Mouse (Mus musculus) intestine, embryonic 16.5 days (tissue): Measurements from ENCODE around the gene Hipk2. TPM values are rescaled to one million over a fixed set of nuclear protein-coding genes. Genes with fewer than 3 reads are reported as not detected.

Experiments used
- ATAC-seq: fragments of 200-750 bp; cut with Nextera tagmentation; 2 replicates; pipeline ENCODE4 v1.8.0; 2017; ENCODE audit warnings: moderate TSS enrichment, moderate library complexity
- H3K27ac ChIP-seq: fragments of 300-500 bp; sonication (generic); 2 replicates; pipeline ENCODE4 v1.5.1; 2014; ENCODE audit warnings: mild to moderate bottlenecking, low read length
- H3K27me3 ChIP-seq: fragments of 300-500 bp; sonication (generic); replicated peaks from 2 replicates; pipeline ENCODE4 v1.6.1; 2014; ENCODE audit warnings: low read length, control low read depth, mixed read lengths; ENCODE audit not compliant: control insufficient read depth, insufficient read depth
- H3K36me3 ChIP-seq: fragments of 300-500 bp; sonication (generic); 2 replicates; pipeline ENCODE4 v1.6.1; 2014; ENCODE audit warnings: low read length, control low read depth; ENCODE audit not compliant: control insufficient read depth, insufficient read depth
- H3K4me1 ChIP-seq: fragments of 300-500 bp; sonication (generic); 2 replicates; pipeline ENCODE4 v1.6.1; 2014; ENCODE audit warnings: low read length, control low read depth, mixed read lengths; ENCODE audit not compliant: control insufficient read depth, insufficient read depth
- H3K4me2 ChIP-seq: fragments of 300-500 bp; sonication (generic); 2 replicates; pipeline ENCODE4 v1.6.1; 2014; ENCODE audit warnings: low read depth, low read length, control low read depth
- H3K4me3 ChIP-seq: fragments of 300-500 bp; sonication (generic); 2 replicates; pipeline ENCODE4 v1.5.1; 2014; ENCODE audit warnings: mild to moderate bottlenecking, low read length
- H3K9ac ChIP-seq: fragments of 300-500 bp; sonication (generic); 2 replicates; pipeline ENCODE4 v1.6.1; 2014; ENCODE audit warnings: low read depth, low read length
- H3K9me3 ChIP-seq: fragments of 300-500 bp; sonication (generic); 2 replicates; pipeline ENCODE4 v1.6.1; 2016; ENCODE audit warnings: low read length, control low read depth; ENCODE audit not compliant: control insufficient read depth
- WGBS: fragments of 180-500 bp; shearing (Covaris S2); extraction: QIAGEN DNeasy Blood & Tissue Kit; methylation state at CpG from one replicate; pipeline ENCODE4 v1.1.7; 2014; 5-methylcytosine and 5-hydroxymethylcytosine counted together
- polyA plus RNA-seq: library from polyadenylated mRNA; unstranded; fragments of >200 nt; fragmentation: Nextera tagmentation; extraction: Ambion mirVana; gene quantifications from 2 replicates; pipeline ENCODE4 v1.2.1, GENCODE M21; 2015

Gene Hipk2
- polyA plus RNA-seq, 1 experiment from 2014 or later: 18.7 TPM

DNA sequence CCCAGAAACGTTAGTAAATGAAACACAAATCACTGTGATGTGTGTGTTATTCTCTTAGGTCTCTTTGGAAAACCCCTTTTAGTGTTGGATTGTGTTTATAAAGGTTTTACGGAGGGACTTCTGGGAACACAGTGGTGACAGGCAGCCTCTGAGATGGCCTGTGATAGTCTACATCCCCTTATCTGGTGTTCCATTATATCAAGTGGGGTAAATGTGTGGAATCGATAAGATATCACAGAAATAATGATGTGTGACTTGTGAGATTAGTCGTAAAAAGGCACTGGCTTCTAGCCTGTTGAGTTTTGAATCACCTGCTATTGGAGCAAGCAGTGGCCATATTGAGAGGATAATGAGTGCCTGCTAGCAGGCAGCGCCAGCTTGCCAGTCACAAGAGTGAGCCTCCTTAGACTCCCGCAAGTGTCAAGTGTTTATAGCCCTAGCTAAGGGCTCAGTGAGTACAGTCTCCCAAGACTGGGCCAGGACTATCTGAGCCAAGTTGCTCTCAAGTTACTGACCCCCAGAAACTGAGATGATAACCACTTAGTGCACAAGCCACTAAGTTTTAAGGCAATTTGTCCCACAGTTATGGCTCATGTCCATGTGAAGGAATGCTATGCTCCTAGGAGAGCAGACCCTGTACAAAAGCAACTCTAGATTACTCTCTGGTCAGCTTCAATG, 113.2 kb downstream of the Hipk2 start:
- peaks cover 20% of the 10 kb centered on the region for H3K4me1 ChIP-seq
- H3K27me3 ChIP-seq: no peaks in the 10 kb centered on the region
- peaks cover 4% of the 10 kb centered on the region; the same call in 1 of the 2 replicates for H3K36me3 ChIP-seq
- no peak overlapping the region for H3K27ac ChIP-seq
- no peak overlapping the region for H3K9ac ChIP-seq
- ATAC-seq: no peak
- H3K4me3 ChIP-seq: no peak overlapping the region
- H3K4me2 ChIP-seq: no peak overlapping the region
- 61% methylated on average over 6 of the region's 6 CpGs for WGBS
- no peaks in the 10 kb centered on the region for H3K9me3 ChIP-seq

DNA sequence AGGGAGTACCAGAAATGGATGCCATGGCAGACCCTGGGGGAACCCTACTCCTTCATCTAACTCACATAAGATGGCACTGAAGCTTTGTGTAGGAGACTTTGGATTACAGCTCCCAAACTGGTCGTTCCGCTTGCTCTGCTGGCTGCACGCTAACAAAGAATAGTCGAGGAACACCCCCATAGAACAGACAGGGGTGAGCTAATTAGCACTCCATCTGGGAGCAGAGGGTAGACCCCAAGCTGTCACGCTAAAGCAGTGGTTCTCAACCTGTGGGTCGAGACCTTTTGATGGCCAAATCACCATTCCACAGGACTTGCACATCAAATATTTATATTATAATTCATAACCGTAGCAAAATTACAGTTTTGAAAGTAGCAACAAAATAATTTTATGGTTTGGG, 114.0 kb downstream of the Hipk2 start:
- WGBS: 84% methylated on average over 7 of the region's 7 CpGs
- Histone ChIP-seq H3K4me3 (no peak overlapping the region), H3K36me3 (no peaks in the 10 kb centered on the region), H3K4me2 (no peak overlapping the region), H3K27ac (no peak overlapping the region), H3K9me3 (no peaks in the 10 kb centered on the region), H3K27me3 (no peaks in the 10 kb centered on the region), H3K9ac (no peak overlapping the region), H3K4me1 (peaks cover 20% of the 10 kb centered on the region)
- no peak for ATAC-seq

DNA sequence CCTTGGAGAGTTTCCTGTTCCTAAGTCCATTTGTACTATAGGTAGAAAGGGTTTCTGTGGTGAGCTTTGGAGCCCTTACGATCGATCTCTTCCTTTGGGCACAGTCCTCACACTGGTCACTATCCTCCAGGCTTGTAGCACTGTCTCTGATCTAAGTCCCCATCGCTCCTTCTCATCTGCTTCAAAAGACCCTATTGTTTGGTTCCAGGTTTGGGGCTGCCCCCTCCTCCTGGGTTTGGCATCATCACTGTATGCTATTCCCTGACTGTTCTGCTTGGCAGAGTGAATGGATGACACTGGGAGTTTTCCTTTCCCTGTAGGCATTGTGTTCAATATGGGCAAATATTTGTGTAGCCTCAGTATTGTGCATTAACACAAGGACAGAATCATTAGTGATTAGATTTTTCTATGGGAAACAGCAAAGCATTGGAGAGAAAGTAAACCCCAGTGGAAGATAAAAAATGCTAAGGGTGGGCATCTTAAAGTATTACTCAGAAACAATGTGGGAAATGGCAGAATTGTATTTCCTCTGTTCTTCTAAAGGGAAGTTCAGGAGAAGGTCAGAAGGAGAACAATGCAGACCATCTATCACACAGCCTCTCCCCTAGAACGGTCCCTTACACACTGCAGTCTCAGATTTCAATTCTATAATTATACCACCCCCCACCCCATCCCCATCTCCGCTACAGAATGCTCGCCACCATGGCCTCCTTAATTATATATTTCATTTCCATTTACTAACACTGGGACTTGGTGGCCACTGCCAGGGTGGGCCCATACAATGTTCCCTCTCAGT, 114.9 kb downstream of the Hipk2 start:
- H3K36me3 ChIP-seq: no peaks in the 10 kb centered on the region
- no peak overlapping the region for H3K27ac ChIP-seq
- no peak overlapping the region for H3K4me2 ChIP-seq
- H3K4me1 ChIP-seq: peaks cover 20% of the 10 kb centered on the region
- no peak overlapping the region for H3K9ac ChIP-seq
- WGBS: 64% methylated on average over 6 of the region's 6 CpGs
- ATAC-seq: no peak
- no peaks in the 10 kb centered on the region for H3K9me3 ChIP-seq
- H3K27me3 ChIP-seq: no peaks in the 10 kb centered on the region
- no peak overlapping the region for H3K4me3 ChIP-seq

DNA sequence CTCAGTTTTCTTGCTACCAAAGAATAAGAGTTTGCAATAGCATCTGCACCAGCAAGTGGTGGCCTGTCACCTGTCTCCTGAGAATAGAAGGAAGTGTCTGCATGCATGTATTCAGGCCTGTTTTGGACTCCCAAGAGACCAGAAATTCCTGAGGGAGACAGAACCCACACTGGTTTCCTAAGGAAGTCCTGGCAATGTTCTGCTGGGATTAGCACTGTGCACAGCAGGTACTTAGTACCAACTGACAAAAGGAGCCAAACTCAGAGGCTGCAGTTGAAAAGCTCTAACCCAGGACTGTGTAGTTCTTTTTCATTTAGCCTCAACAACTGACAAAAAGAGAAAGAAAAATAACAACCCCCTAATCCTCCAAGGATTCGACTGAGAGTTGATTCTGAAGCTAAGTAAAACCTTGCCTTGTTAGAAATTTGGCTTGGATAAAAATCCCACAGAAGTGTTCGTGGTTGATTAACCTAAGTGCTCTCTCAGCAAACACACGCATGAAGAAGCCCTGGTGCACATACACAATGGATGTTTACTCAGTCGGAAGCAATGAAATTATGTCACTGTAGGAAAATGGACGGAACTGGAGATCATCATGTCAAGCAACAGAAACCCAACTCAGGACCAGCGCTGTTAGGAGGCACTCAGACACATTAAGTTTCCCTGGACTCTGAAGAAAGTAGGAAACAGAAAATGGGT, 115.9 kb downstream of the Hipk2 start:
- WGBS: 53% methylated on average over 6 of the region's 6 CpGs
- H3K9me3 ChIP-seq: no peaks in the 10 kb centered on the region
- H3K4me1 ChIP-seq: peaks cover 20% of the 10 kb centered on the region
- H3K36me3 ChIP-seq: no peaks in the 10 kb centered on the region
- no peaks in the 10 kb centered on the region for H3K27me3 ChIP-seq
- H3K27ac ChIP-seq: no peak overlapping the region
- no peak overlapping the region for H3K4me2 ChIP-seq
- H3K4me3 ChIP-seq: no peak overlapping the region
- H3K9ac ChIP-seq: no peak overlapping the region
- ATAC-seq: no peak

DNA sequence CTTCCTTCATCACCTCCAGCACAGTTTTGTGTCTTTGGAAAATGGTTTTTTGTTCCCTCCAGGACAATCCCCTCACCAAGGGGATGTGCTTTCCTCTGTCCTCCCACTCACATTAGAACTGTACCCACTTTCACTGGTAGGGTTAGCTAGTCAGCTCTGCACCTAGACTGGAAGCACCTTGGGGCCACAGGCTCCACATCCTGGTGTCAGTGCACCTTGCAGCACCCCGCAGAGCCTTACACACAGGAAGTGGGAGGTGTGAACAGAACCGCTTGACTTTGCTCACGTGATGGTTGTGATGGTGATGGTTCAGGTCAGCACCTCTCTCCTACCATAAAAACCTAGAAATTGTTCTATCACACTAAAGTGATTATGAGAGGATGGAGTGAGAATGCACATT, 116.8 kb downstream of the Hipk2 start:
- Histone ChIP-seq H3K27me3 (no peaks in the 10 kb centered on the region), H3K4me1 (peaks cover 20% of the 10 kb centered on the region), H3K36me3 (no peaks in the 10 kb centered on the region), H3K9ac (no peak overlapping the region), H3K4me2 (no peak overlapping the region), H3K27ac (no peak overlapping the region), H3K9me3 (no peaks in the 10 kb centered on the region), H3K4me3 (no peak overlapping the region)
- 89% methylated on average over 3 of the region's 3 CpGs for WGBS
- ATAC-seq: no peak

DNA sequence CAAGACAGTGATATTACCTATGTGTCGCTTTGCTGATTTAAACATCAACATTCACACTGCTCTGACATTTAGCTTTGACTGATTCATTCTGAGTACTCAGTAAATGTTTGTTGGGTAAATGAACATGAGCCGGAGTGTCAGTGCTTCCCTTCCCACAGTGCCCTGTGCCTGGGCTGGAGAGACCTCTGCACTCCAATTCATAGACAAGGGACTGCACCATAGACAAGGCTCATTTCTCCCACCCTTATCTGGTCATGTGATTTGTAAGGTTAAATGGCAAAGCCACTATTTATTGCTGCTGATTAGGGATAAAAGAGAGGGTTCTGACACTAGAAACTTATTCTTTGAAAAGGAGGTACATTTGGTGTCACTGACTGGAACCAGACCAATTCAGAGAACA, 118.4 kb downstream of the Hipk2 start:
- 77% methylated on average over 2 of the region's 2 CpGs for WGBS
- H3K9ac ChIP-seq: no peak overlapping the region
- H3K9me3 ChIP-seq: no peaks in the 10 kb centered on the region
- no peak overlapping the region for H3K27ac ChIP-seq
- ATAC-seq: 0 out of 2 replicates have a peak, but pooled peaks have one; percentile 50
- H3K27me3 ChIP-seq: no peaks in the 10 kb centered on the region
- peaks cover 21% of the 10 kb centered on the region for H3K4me1 ChIP-seq
- H3K36me3 ChIP-seq: no peaks in the 10 kb centered on the region
- no peak overlapping the region for H3K4me2 ChIP-seq
- H3K4me3 ChIP-seq: no peak overlapping the region

DNA sequence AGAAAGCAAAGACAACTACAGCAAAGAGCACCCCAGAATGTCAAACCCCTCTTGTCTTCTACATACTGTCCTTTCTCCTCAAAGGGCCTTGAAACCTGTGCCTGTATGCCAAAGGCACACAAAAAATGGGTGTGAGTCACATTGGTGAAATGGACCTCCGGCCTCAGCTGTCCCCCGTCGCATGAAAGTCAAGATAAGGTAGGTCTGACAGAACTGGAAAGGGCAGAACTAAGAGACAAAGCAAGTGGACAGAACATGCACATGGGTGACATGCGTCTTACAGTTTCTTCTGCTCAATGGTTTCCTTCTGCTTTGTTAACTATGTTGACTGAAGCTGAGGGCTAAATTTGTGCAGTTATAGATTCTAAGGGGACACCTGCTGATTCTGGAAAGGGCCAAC, 119.0 kb downstream of the Hipk2 start:
- H3K9me3 ChIP-seq: no peaks in the 10 kb centered on the region
- WGBS: 82% methylated on average over 4 of the region's 4 CpGs
- no peaks in the 10 kb centered on the region for H3K36me3 ChIP-seq
- H3K27me3 ChIP-seq: no peaks in the 10 kb centered on the region
- no peak overlapping the region for H3K4me2 ChIP-seq
- H3K27ac ChIP-seq: no peak overlapping the region
- no peak for ATAC-seq
- no peak overlapping the region for H3K4me3 ChIP-seq
- peaks cover 21% of the 10 kb centered on the region for H3K4me1 ChIP-seq
- H3K9ac ChIP-seq: no peak overlapping the region

DNA sequence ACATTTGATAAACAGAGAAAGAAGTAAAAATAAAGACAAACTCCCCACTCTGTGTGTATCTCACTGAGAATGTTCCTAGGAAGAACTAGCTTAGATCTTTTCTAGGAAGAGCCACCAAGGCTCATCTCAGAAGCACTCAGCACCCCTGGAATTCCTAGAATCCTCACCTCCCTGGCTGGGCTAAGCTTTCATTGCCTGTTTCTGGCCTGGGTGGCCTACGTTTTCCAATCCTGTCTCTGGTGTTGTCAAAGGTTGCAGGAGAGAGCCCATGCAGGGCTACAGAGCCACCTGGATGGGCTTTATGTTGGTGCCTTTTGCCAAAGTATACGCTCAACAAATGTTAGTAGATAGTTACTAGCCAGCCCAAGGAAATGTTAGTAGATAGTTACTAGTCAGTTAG, 120.0 kb downstream of the Hipk2 start:
- H3K27me3 ChIP-seq: no peaks in the 10 kb centered on the region
- no peak for ATAC-seq
- no peaks in the 10 kb centered on the region for H3K36me3 ChIP-seq
- 80% methylated on average over 2 of the region's 2 CpGs for WGBS
- H3K4me2 ChIP-seq: no peak overlapping the region
- no peak overlapping the region for H3K27ac ChIP-seq
- no peak overlapping the region for H3K9ac ChIP-seq
- no peak overlapping the region for H3K4me3 ChIP-seq
- H3K9me3 ChIP-seq: no peaks in the 10 kb centered on the region
- H3K4me1 ChIP-seq: peaks cover 13% of the 10 kb centered on the region

DNA sequence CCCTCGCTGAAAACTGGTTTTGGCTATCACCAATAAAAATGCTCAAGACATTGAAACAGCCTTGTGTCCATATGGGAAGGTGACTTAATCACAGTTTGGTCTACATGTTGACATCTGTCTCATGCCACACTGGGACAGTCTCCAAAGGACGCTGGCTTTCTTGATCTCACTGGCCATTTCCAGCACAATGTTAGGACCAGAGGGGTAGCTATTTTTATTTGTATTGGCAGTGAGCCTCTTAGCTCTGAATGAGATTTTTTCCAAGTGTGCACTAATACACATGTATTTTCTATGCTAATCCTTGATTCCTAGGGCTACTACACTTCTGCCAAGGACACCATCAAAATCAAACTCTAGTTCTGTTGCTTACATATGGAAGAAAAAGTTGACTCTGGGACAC, 120.8 kb downstream of the Hipk2 start:
- Histone ChIP-seq H3K27me3 (no peaks in the 10 kb centered on the region), H3K9ac (no peak overlapping the region), H3K27ac (no peak overlapping the region), H3K4me1 (peaks cover 11% of the 10 kb centered on the region), H3K36me3 (no peaks in the 10 kb centered on the region), H3K4me2 (no peak overlapping the region), H3K4me3 (no peak overlapping the region), H3K9me3 (no peaks in the 10 kb centered on the region)
- no peak for ATAC-seq
- 87% methylated on average over 2 of the region's 2 CpGs for WGBS
